Mouse (Mus musculus): ENCODE data around the gene Col28a1.

Col28a1 gene

GRCm38 (mm10) chr6:8192517-8192916 lies at the start of gene Col28a1:
Col28a1 (minus strand) TSS chr6:8192617.
- no peak for DNase-seq (ENCODE audit: low spot score)

GRCm38 (mm10) chr6:8228596-8228995 lies 36.2 kb upstream of the Col28a1 start:
- no peak for DNase-seq (ENCODE audit: low spot score)

DNA sequence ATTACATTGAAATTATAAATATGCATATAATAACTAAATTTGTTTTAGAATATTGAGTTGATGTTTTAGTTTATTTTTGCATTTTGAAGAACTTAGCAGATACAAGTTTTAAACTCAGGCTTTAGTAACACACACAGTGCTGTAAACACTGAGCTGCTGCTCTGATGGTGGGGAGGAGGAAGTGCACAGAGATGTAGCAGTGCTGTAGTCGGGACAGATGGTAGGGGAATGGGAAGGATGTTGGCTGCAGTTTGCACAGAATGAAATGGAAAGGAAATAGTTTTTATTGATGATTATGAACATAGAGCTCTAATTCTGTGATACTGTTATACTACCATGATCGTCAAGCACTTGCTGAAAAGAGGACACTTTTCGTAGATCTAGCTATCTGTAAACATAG lies 34.6 kb upstream of the Col28a1 start:
- no peak for DNase-seq (ENCODE audit: low spot score)

DNA sequence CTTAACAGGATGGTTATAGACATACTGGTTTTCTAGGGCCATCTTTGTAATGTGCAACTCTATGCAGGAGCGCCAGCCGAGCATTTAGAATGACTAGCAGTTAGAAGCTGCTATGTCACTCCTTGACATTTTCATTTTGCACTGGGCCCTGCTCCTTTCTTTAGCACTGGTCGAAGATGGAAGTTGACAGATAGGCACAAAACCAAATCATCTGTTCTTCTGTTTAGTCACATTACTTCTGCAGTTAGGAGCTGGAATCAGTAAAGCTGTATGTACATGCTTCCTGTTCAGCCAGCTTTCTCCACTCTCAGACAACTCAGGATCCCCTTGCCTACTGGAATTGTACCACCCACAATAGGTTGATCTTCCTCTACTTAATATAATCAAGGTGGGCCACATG lies 18.2 kb upstream of the Col28a1 start:
- DNase-seq (ENCODE audit: low spot score): peak; percentile 8

GRCm38 (mm10) chr6:8209866-8210186 lies 17.4 kb upstream of the Col28a1 start:
- DNase-seq (ENCODE audit: low spot score): peak; percentile 36

DNA sequence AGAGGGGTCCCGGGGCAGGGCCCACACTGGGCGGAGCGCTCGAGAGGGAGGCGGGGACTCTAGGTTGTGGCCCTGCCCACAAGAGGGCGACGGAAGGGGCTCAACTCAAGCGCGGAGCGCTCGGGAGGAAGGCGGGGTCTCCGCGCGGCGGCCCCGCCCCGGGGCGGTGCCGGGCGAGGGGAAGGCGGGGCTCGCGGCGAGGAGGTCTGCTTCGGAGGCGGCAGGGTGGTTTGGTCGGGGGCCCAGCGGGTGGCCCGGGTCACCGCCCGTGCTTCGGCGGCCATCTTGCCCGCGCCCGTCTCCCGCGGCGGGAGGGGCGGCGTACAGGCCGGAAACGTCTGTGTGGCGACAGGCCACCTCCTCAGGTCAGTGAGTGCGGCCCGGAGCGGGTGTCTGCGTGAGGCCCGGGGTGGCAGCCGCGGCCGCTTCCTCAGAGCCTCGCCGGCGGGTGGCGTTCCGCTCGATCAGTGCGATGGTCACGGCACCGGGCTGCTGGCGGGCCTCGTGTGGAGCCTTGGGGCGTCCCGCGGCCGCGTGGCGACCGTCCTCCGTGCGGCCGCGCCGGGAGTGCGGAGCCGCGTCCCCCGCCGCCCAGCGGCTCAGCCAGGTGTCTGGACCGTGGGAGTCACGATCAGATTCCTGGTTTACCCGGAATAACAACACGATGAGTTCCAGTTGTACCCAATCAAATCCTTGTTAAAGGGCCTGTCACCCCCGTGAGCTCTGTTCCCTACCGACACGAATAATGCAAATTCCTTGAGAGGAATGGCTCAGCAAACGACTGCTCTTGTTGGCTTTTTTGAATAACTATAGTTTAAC lies 16.8 kb upstream of the Col28a1 start, which contains the start of gene Mios:
Gene Mios, plus strand, starts transcription at position 176 of the 819 bp plus-strand sequence.
- peak; percentile 88 for DNase-seq (ENCODE audit: low spot score)

- DNase-seq (ENCODE audit: low spot score): no peak
Measured at GRCm38 (mm10) chr6:8189917-8190316, 2.5 kb downstream of the Col28a1 start.

DNA sequence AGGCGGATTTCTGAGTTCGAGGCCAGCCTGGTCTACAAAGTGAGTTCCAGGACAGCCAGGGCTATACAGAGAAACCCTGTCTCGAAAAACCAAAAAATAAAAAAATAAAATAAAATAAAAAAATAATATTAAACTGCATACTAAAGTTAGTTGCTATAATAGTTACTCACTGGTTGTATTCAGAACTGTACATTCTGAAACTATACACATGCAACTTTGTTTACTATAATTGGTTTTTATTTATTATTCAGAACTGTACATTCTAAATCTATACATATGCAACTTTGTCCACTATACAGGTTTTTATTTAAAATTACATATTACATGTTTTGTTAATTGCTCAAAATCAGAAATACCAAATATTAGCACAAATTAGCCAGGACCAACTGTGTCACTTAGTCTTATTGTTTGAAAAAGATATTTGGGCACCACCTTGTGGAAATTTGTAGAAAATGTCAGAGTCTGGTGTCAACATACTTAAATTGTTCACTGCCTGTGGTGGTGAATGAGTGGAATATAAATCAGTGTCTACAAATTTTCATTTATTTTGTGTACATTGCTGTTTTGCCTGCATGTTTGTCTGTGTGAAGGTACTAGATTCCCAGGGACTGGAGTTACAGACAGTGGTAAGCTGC lies 3.7 kb downstream of the Col28a1 start:
- DNase-seq (ENCODE audit: low spot score): peak; percentile 46

- no peak for DNase-seq (ENCODE audit: low spot score)
Measured at GRCm38 (mm10) chr6:8178397-8178941, 13.9 kb downstream of the Col28a1 start.

- DNase-seq (ENCODE audit: low spot score): no peak
Measured at GRCm38 (mm10) chr6:8176116-8176515, 16.3 kb downstream of the Col28a1 start.

GRCm38 (mm10) chr6:8175346-8175745 lies 17.1 kb downstream of the Col28a1 start:
- DNase-seq (ENCODE audit: low spot score): no peak

DNA sequence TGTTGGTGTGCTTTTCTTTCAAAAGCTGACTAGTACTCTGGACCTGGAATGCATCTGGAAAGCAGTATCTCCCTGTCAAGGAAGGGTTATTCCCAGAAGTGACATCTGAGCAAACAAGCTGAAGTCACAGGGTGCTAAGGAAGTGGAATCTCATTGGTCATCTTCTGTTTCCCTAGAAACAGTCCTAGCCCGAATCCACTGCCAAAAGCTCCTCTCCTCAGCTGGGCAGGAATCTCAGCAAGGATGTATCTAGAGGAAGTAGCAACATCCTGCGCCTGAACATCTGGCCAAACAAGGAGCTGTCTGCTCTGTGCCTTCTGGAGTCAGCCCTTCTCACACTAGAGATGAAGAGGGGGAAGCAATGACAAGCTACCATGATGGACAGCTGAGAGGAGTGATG lies 18.4 kb downstream of the Col28a1 start:
- DNase-seq (ENCODE audit: low spot score): no peak

- DNase-seq (ENCODE audit: low spot score): no peak
Measured at GRCm38 (mm10) chr6:8172101-8172500, 20.3 kb downstream of the Col28a1 start.

- DNase-seq (ENCODE audit: low spot score): no peak
Measured at GRCm38 (mm10) chr6:8164741-8165140, 27.7 kb downstream of the Col28a1 start.

GRCm38 (mm10) chr6:8160001-8160400 lies 32.4 kb downstream of the Col28a1 start:
- DNase-seq (ENCODE audit: low spot score): no peak

- DNase-seq (ENCODE audit: low spot score): no peak
Measured at GRCm38 (mm10) chr6:8157121-8157520, 35.3 kb downstream of the Col28a1 start.

DNA sequence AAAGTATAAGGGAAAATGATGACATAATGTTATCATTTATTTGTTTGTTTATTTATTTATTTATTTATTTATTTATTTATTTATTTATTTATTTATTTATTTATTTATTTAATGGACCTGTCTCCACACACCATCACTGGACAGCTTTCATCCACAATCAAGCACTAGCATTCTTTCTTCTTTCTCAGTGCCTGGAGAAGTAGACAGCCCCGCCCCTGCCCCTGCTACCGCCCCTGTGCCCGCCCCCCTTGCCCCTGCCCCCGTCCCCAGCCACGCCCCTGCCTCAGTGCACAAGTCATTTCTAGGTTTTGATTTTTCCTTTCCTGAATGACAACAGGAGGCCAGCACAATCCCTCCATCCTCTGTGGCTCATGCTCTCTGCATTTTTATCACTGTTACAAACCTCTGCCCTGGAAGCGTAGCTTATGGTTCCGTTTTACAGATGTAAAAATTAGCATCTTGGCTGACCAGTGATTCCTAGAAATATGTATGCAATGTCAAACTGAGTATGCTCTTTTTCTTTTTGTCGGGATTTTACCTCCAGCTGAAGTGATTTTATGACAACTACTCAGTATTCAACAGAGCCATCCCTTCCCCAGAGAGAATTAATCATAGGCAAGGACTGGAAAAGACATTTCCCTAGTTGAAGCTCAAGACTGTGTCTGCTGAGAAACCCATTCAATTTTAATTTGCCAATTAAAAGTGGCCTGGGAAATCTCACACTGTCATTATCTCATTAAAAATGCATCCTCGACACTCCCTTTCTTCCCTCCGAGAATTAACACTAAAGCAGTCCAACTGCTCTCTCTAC lies 39.7 kb downstream of the Col28a1 start:
- peak; percentile 48 for DNase-seq (ENCODE audit: low spot score)

DNA sequence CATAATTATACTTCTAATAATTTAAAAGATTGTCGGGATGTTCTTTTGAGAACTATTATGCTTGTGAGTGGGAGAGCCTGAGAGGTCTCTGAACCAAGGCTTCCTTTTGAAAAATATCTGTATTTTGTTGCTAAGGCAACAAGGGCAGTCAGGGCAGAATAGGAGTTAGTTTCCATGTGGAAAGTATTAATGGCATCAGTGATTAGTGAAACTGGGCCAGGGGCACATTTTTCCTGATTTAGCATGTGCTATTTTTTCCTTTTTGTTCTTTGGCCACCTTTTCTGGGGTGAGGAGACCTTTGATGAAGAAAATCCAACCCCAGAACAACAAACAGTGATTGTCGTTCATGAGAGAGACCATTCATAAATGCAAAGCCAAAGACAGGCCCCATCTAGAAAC lies 43.5 kb downstream of the Col28a1 start:
- DNase-seq (ENCODE audit: low spot score): no peak

GRCm38 (mm10) chr6:8141881-8142280 lies 50.5 kb downstream of the Col28a1 start:
- DNase-seq (ENCODE audit: low spot score): no peak

DNA sequence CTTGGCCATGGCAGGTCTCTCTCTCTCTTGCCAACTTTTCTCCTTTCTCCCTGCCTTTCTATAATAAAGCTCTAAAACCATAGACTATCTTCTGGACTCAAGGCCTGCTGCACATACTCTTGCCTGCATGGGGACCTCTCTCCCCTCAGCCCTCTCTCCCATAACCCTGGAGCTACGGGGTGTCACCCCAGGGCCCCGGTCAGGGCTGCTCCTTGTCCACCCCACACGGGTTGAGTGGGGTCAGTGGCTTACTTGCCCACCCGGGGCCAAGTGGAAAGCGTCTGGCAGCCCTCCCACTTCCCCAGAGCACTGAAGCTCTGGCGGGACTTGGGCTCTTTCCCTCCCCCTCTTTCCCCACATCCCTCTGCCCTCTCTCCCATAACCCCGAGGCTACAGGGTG lies 62.3 kb downstream of the Col28a1 start:
- no peak for DNase-seq (ENCODE audit: low spot score)

- DNase-seq (ENCODE audit: low spot score): no peak
Measured at GRCm38 (mm10) chr6:8128164-8128563, 64.3 kb downstream of the Col28a1 start.

DNA sequence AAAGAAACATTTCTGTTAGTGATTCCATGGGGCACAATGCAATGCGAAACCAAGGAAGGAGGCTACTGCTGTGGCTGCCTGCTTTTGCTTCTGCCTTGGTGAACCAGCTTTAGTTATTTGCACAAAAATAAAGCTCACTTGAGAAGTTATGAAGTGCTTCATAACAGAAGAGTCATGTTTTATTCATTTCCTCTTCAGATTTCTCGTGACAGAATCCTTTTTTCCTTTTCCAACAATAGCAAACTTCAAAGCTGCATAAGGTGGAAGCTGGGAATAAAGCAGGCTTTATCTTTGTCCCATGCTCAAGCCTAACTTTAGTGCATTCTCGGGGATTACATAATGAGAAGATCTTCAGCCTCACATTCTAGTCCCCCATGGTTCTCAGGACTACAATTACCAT lies 65.9 kb downstream of the Col28a1 start:
- no peak for DNase-seq (ENCODE audit: low spot score)

- DNase-seq (ENCODE audit: low spot score): no peak
Measured at GRCm38 (mm10) chr6:8119116-8119515, 73.3 kb downstream of the Col28a1 start.
